Mouse (Mus musculus) thymus, adult 2 months (tissue): ENCODE measurements at regions not wholly inside any gene's neighbourhood (a gene's known extent, or its start where the extent isn't known, plus 50 kb on each side); places are given as distances from the start of the nearest gene placed in this dataset.

Experiments used
- DNase-seq: peaks from one replicate; pipeline ENCODE4 v3.0.0; 2021
- H3K27ac ChIP-seq: fragments of 200-500 bp; 2 replicates; pipeline ENCODE4 v1.5.1; 2012; ENCODE audit warnings: low read length, control low read depth; ENCODE audit not compliant: control insufficient read depth, insufficient read depth
- H3K27me3 ChIP-seq: fragments of 200-500 bp; 2 replicates; pipeline ENCODE4 v1.6.1; 2012; ENCODE audit warnings: mild to moderate bottlenecking, low read length, moderate library complexity, mixed read lengths; ENCODE audit not compliant: control insufficient read depth, insufficient read depth
- H3K36me3 ChIP-seq: fragments of 200-500 bp; 2 replicates; pipeline ENCODE4 v1.6.1; 2012; ENCODE audit warnings: mild to moderate bottlenecking, low read length, moderate library complexity; ENCODE audit not compliant: control insufficient read depth, insufficient read depth
- H3K4me1 ChIP-seq: fragments of 200-500 bp; replicated peaks from 2 replicates; pipeline ENCODE4 v1.6.1; 2012; ENCODE audit warnings: low read length; ENCODE audit not compliant: control insufficient read depth, insufficient read depth
- H3K4me3 ChIP-seq: fragments of 200-500 bp; 2 replicates; pipeline ENCODE4 v1.5.1; 2012; ENCODE audit warnings: mild to moderate bottlenecking, low read length, control low read depth, moderate library complexity; ENCODE audit not compliant: control insufficient read depth, insufficient read depth
- CTCF ChIP-seq: fragments of 200-500 bp; IDR thresholded peaks from 2 replicates; pipeline ENCODE4 v1.5.1; 2012; ENCODE audit warnings: mild to moderate bottlenecking, control low read depth, low read length, moderate library complexity, borderline replicate concordance; ENCODE audit not compliant: control insufficient read depth, poor library complexity, insufficient read depth; ENCODE audit errors: extremely low read depth
- POLR2A ChIP-seq: fragments of 200-500 bp; IDR thresholded peaks from 2 replicates; pipeline ENCODE4 v1.6.1; 2012; ENCODE audit warnings: mild to moderate bottlenecking, low read length, control low read depth, moderate library complexity; ENCODE audit not compliant: control insufficient read depth, poor library complexity, insufficient read depth; ENCODE audit errors: extremely low read depth
- WGBS: fragments of 180-500 bp; shearing (Covaris S2); methylation state at CpG from one replicate; pipeline ENCODE4 v1.1.7; 2018; 5-methylcytosine and 5-hydroxymethylcytosine counted together

GRCm38 (mm10) chr7:135939341-135939740 is 223.2 kb upstream of the Mki67 start:
- no peak for DNase-seq
- H3K27ac ChIP-seq = no peak overlapping the region
- no peaks in the 10 kb centered on the region for H3K36me3 ChIP-seq
- H3K4me1 ChIP-seq = no peaks in the 10 kb centered on the region
- no peaks in the 10 kb centered on the region for H3K27me3 ChIP-seq
- no peak overlapping the region for H3K4me3 ChIP-seq
- WGBS = 84% methylated on average over 5 of the region's 5 CpGs
- TF ChIP-seq POLR2A = no peak
- TF ChIP-seq CTCF = no peak

- H3K27ac ChIP-seq = no peak overlapping the region
- no peaks in the 10 kb centered on the region for H3K27me3 ChIP-seq
- no peak for DNase-seq
- no peaks in the 10 kb centered on the region for H3K36me3 ChIP-seq
- 92% methylated on average over 2 of the region's 2 CpGs for WGBS
- no peaks in the 10 kb centered on the region for H3K4me1 ChIP-seq
- H3K4me3 ChIP-seq = no peak overlapping the region
- TF ChIP-seq POLR2A = no peak
- TF ChIP-seq CTCF = no peak
Observed at GRCm38 (mm10) chr7:135942826-135943225, 226.7 kb upstream of the Mki67 start.

- no peak for TF ChIP-seq POLR2A
- TF ChIP-seq CTCF = no peak
- WGBS = 86% methylated on average over 5 of the region's 5 CpGs
- H3K4me1 ChIP-seq = no peaks in the 10 kb centered on the region
Observed at GRCm38 (mm10) chr7:135946071-135946646, 230.0 kb upstream of the Mki67 start.

GRCm38 (mm10) chr7:135961026-135961425 is 244.9 kb upstream of the Mki67 start:
- TF ChIP-seq POLR2A (no peak), CTCF (no peak)
- Histone ChIP-seq H3K27ac (no peak overlapping the region), H3K36me3 (no peaks in the 10 kb centered on the region), H3K4me1 (no peaks in the 10 kb centered on the region), H3K4me3 (no peak overlapping the region), H3K27me3 (no peaks in the 10 kb centered on the region)
- DNase-seq = no peak
- WGBS = 94% methylated on average over 8 of the region's 8 CpGs

More at GRCm38 (mm10) chr7:135946071-135946646, 230.0 kb upstream of the Mki67 start:
- Histone ChIP-seq H3K27ac (no peak overlapping the region), H3K4me3 (no peak overlapping the region), H3K27me3 (no peaks in the 10 kb centered on the region), H3K36me3 (no peaks in the 10 kb centered on the region)
- DNase-seq = no peak

GRCm38 (mm10) chr7:135965528-135965927 is 249.4 kb upstream of the Mki67 start:
- 99% methylated on average over 6 of the region's 6 CpGs for WGBS
- H3K4me1 ChIP-seq = no peaks in the 10 kb centered on the region
- no peaks in the 10 kb centered on the region for H3K27me3 ChIP-seq
- no peak overlapping the region for H3K27ac ChIP-seq
- no peaks in the 10 kb centered on the region for H3K36me3 ChIP-seq
- no peak for TF ChIP-seq CTCF
- TF ChIP-seq POLR2A = no peak
- no peak for DNase-seq
- H3K4me3 ChIP-seq = no peak overlapping the region

- H3K4me1 ChIP-seq = no peaks in the 10 kb centered on the region
- no peak for TF ChIP-seq CTCF
- no peak for TF ChIP-seq POLR2A
- H3K27me3 ChIP-seq = no peaks in the 10 kb centered on the region
- 48% methylated on average over 4 of the region's 4 CpGs for WGBS
- no peak overlapping the region for H3K27ac ChIP-seq
- H3K36me3 ChIP-seq = no peaks in the 10 kb centered on the region
- H3K4me3 ChIP-seq = no peak overlapping the region
- DNase-seq = no peak
Observed at GRCm38 (mm10) chr7:135966231-135966630, 250.1 kb upstream of the Mki67 start.

- H3K36me3 ChIP-seq = no peaks in the 10 kb centered on the region
- no peaks in the 10 kb centered on the region for H3K4me1 ChIP-seq
- no peaks in the 10 kb centered on the region for H3K27me3 ChIP-seq
- TF ChIP-seq CTCF (no peak), POLR2A (no peak)
- H3K4me3 ChIP-seq = no peak overlapping the region
- DNase-seq = no peak
- H3K27ac ChIP-seq = no peak overlapping the region
- 77% methylated on average over 8 of the region's 8 CpGs for WGBS
Observed at GRCm38 (mm10) chr7:135968638-135969037, 252.5 kb upstream of the Mki67 start.
